Mouse (Mus musculus): Measurements from ENCODE around the gene Ccl17. TPM values are rescaled to one million over a fixed set of nuclear protein-coding genes. Genes with fewer than 3 reads are reported as not detected.
A peak's percentile ranks its signal among the peaks of the same experiment; 100 is the strongest.

Ccl17 gene
- total RNA-seq (2021): 1 to 10 TPM; 3.4 to 6.0 TPM
- long read RNA-seq, experiment 1: 0 reads
- long read RNA-seq, experiment 2, partial matches to known transcripts: 0 of 5 reads
- long read RNA-seq, experiment 2, other reads (novel, unspliced or antisense): 5 of 5 reads

DNA sequence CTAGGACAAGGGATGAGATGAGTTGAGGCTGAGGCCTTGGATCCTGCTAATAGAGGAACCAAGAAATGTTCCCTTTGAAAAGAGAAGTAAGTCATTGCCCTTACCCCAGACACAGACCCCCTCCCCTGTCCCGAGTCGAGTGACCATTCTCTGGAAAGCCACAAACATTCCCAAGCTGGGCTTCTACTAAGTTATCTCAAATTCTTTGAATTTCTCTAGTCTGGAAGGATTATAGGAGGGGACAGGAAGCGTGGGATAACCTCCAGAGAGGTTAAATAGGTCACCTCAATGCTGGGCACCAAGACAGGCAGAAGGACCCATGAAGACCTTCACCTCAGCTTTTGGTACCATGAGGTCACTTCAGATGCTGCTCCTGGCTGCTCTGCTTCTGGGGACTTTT is at the start of gene Ccl17:
Gene Ccl17 (plus strand): TSS at position 301 of the 400 bp plus-strand sequence.
- DNase-seq (ENCODE audit: low spot score in 2 of 2): no peak
- no peak for TF ChIP-seq CTCF (conservative IDR thresholded peaks at IDR 0.05)
- peak within 1 kb of the TSS; percentile 70 for H3K27ac ChIP-seq
- no peak within 1 kb of the TSS for H3K4me3 ChIP-seq

DNA sequence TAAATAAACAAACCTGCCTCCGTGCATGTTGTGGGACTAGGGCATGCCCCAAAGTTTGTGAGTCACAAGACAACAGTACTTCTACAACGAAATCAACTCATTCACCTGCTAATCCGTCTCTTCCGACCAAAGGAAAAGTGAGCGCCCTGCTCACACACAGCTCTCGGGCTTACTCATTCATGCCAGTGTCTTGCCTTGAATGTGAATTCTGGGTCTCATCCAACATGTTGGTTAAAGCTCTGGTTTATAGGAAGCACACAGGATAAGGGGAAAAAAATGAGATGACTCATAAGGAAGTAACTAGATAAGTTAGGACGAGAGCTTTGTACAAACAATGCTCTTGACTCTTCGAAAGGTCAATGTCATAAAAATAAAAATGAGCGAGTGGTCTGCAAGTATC is 43.2 kb upstream of the Ccl17 start:
- no peak overlapping the region for H3K4me3 ChIP-seq
- no peak for TF ChIP-seq CTCF (conservative IDR thresholded peaks at IDR 0.05)
- DNase-seq (ENCODE audit: low spot score in 2 of 2): no peak
- H3K27ac ChIP-seq: no peak overlapping the region

GRCm38 (mm10) chr8:94770945-94771344 is 39.3 kb upstream of the Ccl17 start:
- DNase-seq (ENCODE audit: low spot score in 2 of 2): no peak
- Histone ChIP-seq H3K4me3 (no peak overlapping the region), H3K27ac (peak overlapping the region; percentile 99; the same call in 1 of the 2 replicates)
- TF ChIP-seq CTCF (conservative IDR thresholded peaks at IDR 0.05): no peak

GRCm38 (mm10) chr8:94771941-94772670 is 38.1 kb upstream of the Ccl17 start, which contains the start of gene Cx3cl1:
Gene Cx3cl1 (plus strand): TSS chr8:94772009.
- peak within 1 kb of the TSS; percentile 74 for H3K4me3 ChIP-seq
- peak within 1 kb of the TSS; percentile 99 for H3K27ac ChIP-seq
- no peak for TF ChIP-seq CTCF (conservative IDR thresholded peaks at IDR 0.05)
- peak; percentile 85 to 91 for DNase-seq (ENCODE audit: low spot score in 2 of 2)

GRCm38 (mm10) chr8:94773048-94773447 is 37.2 kb upstream of the Ccl17 start:
- Histone ChIP-seq H3K4me3 (peak overlapping the region; percentile 74), H3K27ac (peak overlapping the region; percentile 99)
- no peak for TF ChIP-seq CTCF (conservative IDR thresholded peaks at IDR 0.05)
- DNase-seq (ENCODE audit: low spot score in 2 of 2): peak in 1 of 2 experiments; percentile 48

DNA sequence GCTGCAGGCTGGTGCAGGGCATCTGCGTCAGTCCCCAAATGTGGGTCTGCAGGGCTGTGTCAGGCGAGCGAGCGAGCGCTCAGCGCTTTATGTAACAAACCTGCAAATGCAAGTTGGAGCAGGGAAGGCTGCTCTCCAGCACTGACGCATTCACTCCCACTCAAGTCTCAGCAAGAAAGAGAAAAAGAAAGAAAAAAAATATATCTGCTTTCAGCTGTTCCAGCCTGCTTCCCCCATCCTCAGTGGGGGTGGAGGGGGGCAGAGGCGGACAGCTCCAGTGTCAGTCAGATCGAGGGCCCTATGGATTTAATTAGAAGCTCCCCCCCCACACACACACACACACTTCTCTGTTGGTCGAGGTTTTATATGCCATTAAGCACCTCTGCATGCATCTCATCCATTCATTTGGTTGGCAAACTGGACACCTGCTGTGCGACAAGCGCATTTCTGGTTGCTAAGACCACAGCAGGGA is 36.5 kb upstream of the Ccl17 start:
- peak overlapping the region; percentile 99 for H3K27ac ChIP-seq
- H3K4me3 ChIP-seq: peak overlapping the region; percentile 74
- no peak for TF ChIP-seq CTCF (conservative IDR thresholded peaks at IDR 0.05)
- DNase-seq (ENCODE audit: low spot score in 2 of 2): peak; percentile 73 to 85

DNA sequence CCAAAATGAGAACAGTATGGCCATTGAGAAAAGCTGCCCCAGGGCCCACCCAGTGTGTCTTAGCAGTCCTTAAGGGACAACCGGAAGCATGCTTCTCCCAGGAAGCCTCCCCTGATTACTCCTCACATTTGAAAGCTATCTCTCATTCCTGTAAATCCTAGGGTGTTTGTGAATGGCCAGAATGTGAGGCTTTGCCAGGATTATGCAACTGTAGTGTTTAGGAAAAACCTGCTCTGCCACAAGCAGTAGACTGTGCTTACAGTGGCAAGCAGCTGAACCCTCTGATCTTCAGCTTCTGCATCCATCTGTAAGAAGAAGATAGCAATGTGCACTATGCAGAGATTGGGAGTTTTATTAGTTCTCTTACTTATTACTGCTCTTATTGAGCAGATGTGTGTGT is 35.7 kb upstream of the Ccl17 start:
- peak overlapping the region; percentile 74 for H3K4me3 ChIP-seq
- TF ChIP-seq CTCF (conservative IDR thresholded peaks at IDR 0.05): no peak
- peak overlapping the region; percentile 99 for H3K27ac ChIP-seq
- no peak for DNase-seq (ENCODE audit: low spot score in 2 of 2)

DNA sequence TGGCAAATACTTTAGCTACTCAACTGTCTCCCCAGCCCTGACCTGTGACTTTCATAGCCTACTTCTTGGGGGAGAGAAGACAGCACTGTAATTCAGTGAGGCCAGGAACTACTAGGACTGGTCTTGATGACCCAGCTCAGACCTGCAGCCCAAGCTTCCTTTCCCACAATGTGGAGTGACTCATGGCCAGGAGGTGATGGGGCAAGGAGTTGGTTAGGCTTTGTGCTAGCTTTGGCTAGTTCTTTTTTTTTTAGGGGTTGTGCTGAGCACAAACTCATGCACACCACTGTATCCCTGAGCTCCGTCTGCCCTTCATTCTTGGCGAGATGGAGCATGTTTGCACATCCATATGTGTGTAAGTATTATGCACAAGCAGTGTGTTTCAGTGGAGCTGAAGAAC is 33.9 kb upstream of the Ccl17 start:
- Histone ChIP-seq H3K27ac (no peak overlapping the region), H3K4me3 (peak overlapping the region; percentile 9; the same call in 1 of the 2 replicates)
- no peak for DNase-seq (ENCODE audit: low spot score in 2 of 2)
- no peak for TF ChIP-seq CTCF (conservative IDR thresholded peaks at IDR 0.05)

DNA sequence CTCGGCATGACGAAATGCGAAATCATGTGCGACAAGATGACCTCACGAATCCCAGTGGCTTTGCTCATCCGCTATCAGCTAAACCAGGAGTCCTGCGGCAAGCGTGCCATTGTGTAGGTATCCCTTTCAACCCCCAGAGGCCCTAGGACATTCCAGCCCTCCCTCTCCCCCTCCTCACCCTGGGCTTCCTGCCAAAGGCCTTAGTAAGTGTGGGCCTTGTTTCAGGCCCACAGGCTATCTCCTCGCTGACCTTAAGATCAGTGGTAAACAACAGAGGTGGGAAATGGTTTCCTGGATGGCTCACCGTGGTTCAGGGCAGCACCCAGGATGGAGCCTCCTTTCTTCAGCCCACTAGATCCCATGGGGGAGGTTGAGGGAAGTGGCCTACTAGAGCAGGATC is 32.2 kb upstream of the Ccl17 start:
- TF ChIP-seq CTCF (conservative IDR thresholded peaks at IDR 0.05): no peak
- no peak for DNase-seq (ENCODE audit: low spot score in 2 of 2)
- peak overlapping the region; percentile 32; the same call in 1 of the 2 replicates for H3K27ac ChIP-seq
- no peak overlapping the region for H3K4me3 ChIP-seq

DNA sequence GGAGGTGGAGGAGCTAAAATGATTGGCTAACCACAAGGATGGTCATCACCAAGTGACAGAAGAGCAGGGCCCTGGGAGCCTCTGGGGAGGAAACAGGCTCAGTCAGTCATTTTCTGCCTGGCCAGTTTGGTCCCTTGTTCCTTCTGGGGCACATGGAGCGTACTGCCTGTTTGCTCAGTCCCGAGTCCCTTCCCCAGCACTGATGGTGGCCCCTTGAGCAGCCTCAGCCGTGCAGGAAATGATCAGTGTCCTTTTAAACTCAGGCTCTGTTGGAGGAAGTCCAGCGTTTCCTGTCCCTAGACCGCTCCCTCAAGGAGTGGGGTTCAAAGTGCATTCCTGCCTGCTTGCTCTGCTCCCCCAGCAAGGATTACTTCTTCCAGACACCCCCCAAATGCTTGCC is 31.8 kb upstream of the Ccl17 start:
- no peak for TF ChIP-seq CTCF (conservative IDR thresholded peaks at IDR 0.05)
- Histone ChIP-seq H3K4me3 (no peak overlapping the region), H3K27ac (peak overlapping the region; percentile 32; the same call in 1 of the 2 replicates)
- no peak for DNase-seq (ENCODE audit: low spot score in 2 of 2)

DNA sequence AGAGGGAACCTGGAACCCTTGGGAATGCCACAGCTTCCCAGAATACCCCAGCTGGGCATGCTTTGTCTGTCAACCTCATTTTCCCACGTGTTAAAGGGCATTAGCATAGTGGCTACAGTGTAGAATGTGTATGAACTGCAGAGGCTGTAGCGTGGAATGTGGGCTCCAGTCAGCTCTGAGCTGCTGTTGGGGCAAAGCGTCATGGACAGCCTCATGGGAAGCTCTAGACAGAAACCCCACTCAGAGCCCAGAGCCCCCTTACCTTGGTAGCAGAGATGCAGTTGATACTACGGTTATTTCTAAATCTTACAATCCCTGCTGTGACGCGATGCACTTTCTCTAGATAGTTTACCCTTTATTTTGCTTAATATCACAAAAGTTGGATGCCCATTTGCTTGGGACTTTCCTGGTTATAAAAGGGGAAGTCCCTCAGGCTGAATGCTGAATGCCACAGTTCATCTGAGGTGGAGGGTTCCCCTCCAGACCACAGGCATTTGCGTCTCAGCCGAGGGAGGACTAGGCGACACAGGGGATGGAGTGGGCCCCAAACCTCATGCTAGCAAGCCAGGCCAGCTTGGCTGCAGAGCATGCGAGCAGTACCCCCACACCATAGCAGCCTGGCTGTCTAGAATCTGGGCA is 31.2 kb upstream of the Ccl17 start:
- H3K27ac ChIP-seq: peak overlapping the region; percentile 32; the same call in 1 of the 2 replicates
- no peak for TF ChIP-seq CTCF (conservative IDR thresholded peaks at IDR 0.05)
- no peak overlapping the region for H3K4me3 ChIP-seq
- no peak for DNase-seq (ENCODE audit: low spot score in 2 of 2)

- DNase-seq (ENCODE audit: low spot score in 2 of 2): no peak
- Histone ChIP-seq H3K4me3 (no peak overlapping the region), H3K27ac (no peak overlapping the region)
- TF ChIP-seq CTCF (conservative IDR thresholded peaks at IDR 0.05): no peak
These were observed 30.5 kb upstream of the Ccl17 start for GRCm38 (mm10) chr8:94779534-94780294.
